Mouse (Mus musculus) myocyte (in vitro differentiated cells): ENCODE results near the gene Ets1.

Experiments
- CEBPB ChIP-seq: IDR thresholded peaks from 2 replicates; pipeline ENCODE4 v1.6.1; 2011; ENCODE audit warnings: mild to moderate bottlenecking, moderate library complexity; ENCODE audit not compliant: poor library complexity, insufficient read depth, severe bottlenecking
- E2F4 ChIP-seq: IDR thresholded peaks from one replicate; pipeline ENCODE4 v1.6.1; 2011; ENCODE audit warnings: mild to moderate bottlenecking, control low read depth, moderate library complexity; ENCODE audit not compliant: insufficient read depth
- MAX ChIP-seq: IDR thresholded peaks from one replicate; pipeline ENCODE4 v1.6.1; 2011; ENCODE audit warnings: low read depth, mild to moderate bottlenecking, control low read depth
- POLR2A ChIP-seq: IDR thresholded peaks from one replicate; pipeline ENCODE4 v1.6.1; 2011; ENCODE audit warnings: low read depth, mild to moderate bottlenecking, control low read depth, moderate library complexity; ENCODE audit not compliant: insufficient read length
- POLR2AphosphoS2 ChIP-seq: IDR thresholded peaks from one replicate; pipeline ENCODE4 v1.6.1; 2011; ENCODE audit warnings: low read depth, control low read depth; ENCODE audit not compliant: insufficient read length
- REST ChIP-seq: IDR thresholded peaks from one replicate; pipeline ENCODE4 v1.6.1; 2011; ENCODE audit warnings: mild to moderate bottlenecking, control low read depth, moderate library complexity; ENCODE audit not compliant: insufficient read depth, insufficient read length
- USF1 ChIP-seq: IDR thresholded peaks from one replicate; pipeline ENCODE4 v1.6.1; 2011; ENCODE audit warnings: low read depth, mild to moderate bottlenecking, control low read depth, moderate library complexity

- TF ChIP-seq USF1 (no peak), E2F4 (no peak), POLR2AphosphoS2 (no peak), MAX (no peak), POLR2A (no peak), CEBPB (no peak), REST (no peak)
These were observed 3.8 kb upstream of the Ets1 start for GRCm38 (mm10) chr9:32632237-32632636.
